Mouse (Mus musculus): ENCODE results near the gene Wdfy4. TPM values are rescaled to one million over a fixed set of nuclear protein-coding genes. Genes with fewer than 3 reads are reported as not detected.

Gene Wdfy4
- polyA plus RNA-seq (2012; fragmentation: generic; extraction: Trizol): under 1 TPM; 0.01 TPM

DNA sequence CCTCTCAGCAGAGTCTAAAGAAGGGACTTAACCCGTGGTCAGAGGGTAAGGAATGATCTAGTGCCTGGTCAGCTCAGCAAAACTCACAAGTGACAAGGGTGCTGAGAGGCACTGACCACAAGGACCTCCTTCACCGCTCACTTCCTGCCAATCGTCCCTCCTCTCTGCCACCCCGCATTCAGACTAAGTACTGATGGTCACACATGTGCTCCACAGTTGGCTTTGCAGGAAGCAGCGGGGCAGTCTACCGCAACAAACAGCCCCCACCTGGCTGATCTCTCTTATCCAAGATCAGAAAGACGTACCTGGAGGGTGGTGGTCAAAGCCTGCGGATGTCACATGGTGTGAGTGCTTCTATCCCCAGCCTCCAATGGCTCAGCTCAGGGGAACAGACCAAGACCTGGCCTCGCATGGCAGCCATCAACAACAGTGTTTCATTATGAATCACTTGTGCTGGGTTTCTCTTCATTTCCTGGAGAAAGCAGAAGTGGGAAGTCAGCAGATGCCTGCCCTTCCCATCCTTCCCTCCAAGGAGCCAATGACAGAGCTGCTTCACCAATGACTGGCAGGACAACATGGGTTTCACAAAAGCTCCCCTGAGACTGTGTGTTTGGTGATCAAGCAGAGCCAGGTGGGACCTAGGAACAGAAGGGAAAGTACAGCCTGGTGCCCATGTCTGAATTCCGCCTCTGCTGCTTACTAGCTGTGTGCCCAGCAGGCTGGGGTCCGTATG lies at the start of gene Wdfy4:
TSS of gene Wdfy4 (minus strand) at position 441 of the 733 bp plus-strand sequence.

DNA sequence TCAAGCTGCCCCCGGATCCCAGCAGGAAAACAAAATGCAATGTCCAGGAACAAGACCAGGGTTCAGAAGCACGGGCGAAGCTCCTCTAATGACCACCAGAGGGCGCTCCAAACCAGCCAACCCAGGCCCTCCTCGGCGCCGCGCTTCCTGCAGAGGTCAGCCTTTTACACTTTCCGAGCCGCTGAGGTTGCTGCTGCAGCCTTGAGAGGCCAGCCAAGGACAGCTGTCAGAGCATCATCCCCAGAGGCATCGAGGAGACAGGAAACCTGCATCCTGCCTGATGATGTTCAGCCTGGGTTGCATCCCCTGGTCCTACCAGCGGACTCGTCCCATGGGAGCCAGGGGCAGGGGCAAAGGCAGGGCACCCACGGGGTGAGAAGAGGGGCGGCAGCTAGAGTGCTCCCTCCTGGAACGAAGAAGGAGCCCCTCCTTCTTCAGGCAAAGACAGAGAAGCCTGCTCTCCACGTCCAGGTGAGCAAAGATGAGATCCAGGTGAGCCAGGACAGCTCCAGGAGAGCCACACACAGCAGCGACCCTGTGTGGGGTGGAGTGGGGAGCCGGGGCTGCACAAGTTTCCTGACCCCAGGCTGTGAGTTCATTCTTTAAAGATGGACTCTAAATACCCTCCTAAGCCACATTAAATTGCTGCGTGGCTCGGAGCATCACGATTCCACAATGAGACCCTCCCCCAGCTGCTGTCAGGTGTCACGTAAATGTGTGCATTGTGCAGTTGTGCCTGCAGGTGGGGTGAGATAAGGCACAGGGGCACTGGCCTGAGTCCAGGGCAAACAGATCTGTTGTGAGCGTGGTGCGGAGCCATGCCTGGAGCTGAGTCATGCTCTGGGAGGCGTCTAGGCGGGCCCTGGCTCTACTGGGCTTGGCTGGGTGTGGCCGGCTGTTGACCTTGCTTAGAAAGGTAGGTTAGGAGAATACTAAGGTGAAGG lies 28.8 kb upstream of the Wdfy4 start, which contains the start of gene Arhgap22:
TSS of gene Arhgap22 (plus strand) at position 204 of the 944 bp plus-strand sequence.

DNA sequence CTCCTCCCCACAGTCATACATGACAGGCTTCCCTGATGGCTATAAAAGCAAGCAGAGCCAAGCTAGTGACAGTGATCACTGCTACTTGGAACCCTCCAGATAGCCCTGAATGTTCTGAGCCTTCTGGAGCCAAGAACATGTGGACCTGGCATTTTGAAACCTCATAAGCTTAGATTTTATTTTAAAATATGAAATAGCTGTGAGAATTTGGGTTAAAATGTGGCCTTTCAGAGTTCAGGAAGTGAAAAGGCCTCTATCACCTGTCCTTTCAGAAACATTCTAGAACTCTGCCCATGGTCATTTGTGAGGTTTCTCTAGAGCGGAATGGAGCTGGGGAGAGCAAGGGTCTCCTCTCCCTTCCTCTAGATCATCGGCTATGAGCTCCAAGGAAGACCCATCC lies 194.2 kb downstream of the Wdfy4 start, which contains the start of gene Lrrc18:
TSS of gene Lrrc18 (plus strand) at position 301 of the 400 bp plus-strand sequence.

Other genes starting within 250 kb of the Wdfy4 start
- gene Lrrc18, start 194.1 kb downstream of the Wdfy4 start, polyA plus RNA-seq (2012; fragmentation: generic; extraction: Trizol): not detected
- 10 to 100 TPM; 16.1 to 78.4 TPM for gene Arhgap22, start 28.5 kb upstream of the Wdfy4 start, polyA plus RNA-seq (2012; fragmentation: generic; extraction: Trizol)

All from C3H10T1/2 (cell line).